Mouse (Mus musculus): ENCODE data around the gene Cbfa2t3. TPM values are rescaled to one million over a fixed set of nuclear protein-coding genes. Genes with fewer than 3 reads are reported as not detected.

Gene Cbfa2t3
- polyA plus RNA-seq, 1 experiment from 2014 or later = 8.9 TPM

- ATAC-seq (ENCODE audit: low FRiP score) = no peak
- no peaks in the 10 kb centered on the region for H3K9me3 ChIP-seq (ENCODE audit: control insufficient read depth, low read length)
- 0 out of 2 replicates have a peak, but pooled peaks cover 2% of the 10 kb centered on the region for H3K4me1 ChIP-seq (replicated peaks; ENCODE audit: control insufficient read depth, insufficient read depth, low read length)
- no peak for DNase-seq (ENCODE audit: low spot score)
- no peak overlapping the region for H3K9ac ChIP-seq (ENCODE audit: low read depth, low read length)
- peaks cover 7% of the 10 kb centered on the region for H3K27me3 ChIP-seq (ENCODE audit: control insufficient read depth, insufficient read depth, low read length)
- WGBS = 17% methylated on average over 11 of the region's 11 CpGs
- no peaks in the 10 kb centered on the region for H3K36me3 ChIP-seq (ENCODE audit: control insufficient read depth, insufficient read depth, low read length)
- H3K27ac ChIP-seq (ENCODE audit: low read depth, low read length) = no peak overlapping the region
- no peak overlapping the region for H3K4me3 ChIP-seq (ENCODE audit: low read depth, low read length)
- no peak overlapping the region for H3K4me2 ChIP-seq (replicated peaks; ENCODE audit: low read depth, low read length)
These were observed 28.9 kb downstream of the Cbfa2t3 start for GRCm38 (mm10) chr8:122670001-122670400.

- WGBS = 13% methylated on average over 5 of the region's 5 CpGs
- H3K36me3 ChIP-seq (ENCODE audit: control insufficient read depth, insufficient read depth, low read length) = no peaks in the 10 kb centered on the region
- no peak overlapping the region for H3K4me2 ChIP-seq (replicated peaks; ENCODE audit: low read depth, low read length)
- 0 out of 2 replicates have a peak, but pooled peaks cover 2% of the 10 kb centered on the region for H3K4me1 ChIP-seq (replicated peaks; ENCODE audit: control insufficient read depth, insufficient read depth, low read length)
- no peak overlapping the region for H3K27ac ChIP-seq (ENCODE audit: low read depth, low read length)
- H3K4me3 ChIP-seq (ENCODE audit: low read depth, low read length) = no peak overlapping the region
- H3K27me3 ChIP-seq (ENCODE audit: control insufficient read depth, insufficient read depth, low read length) = peaks cover 7% of the 10 kb centered on the region
- H3K9me3 ChIP-seq (ENCODE audit: control insufficient read depth, low read length) = no peaks in the 10 kb centered on the region
- DNase-seq (ENCODE audit: low spot score) = no peak
- ATAC-seq (ENCODE audit: low FRiP score) = no peak
- H3K9ac ChIP-seq (ENCODE audit: low read depth, low read length) = no peak overlapping the region
These were observed 29.5 kb downstream of the Cbfa2t3 start for GRCm38 (mm10) chr8:122669370-122669769.

- Histone ChIP-seq H3K4me1 (replicated peaks; ENCODE audit: control insufficient read depth, insufficient read depth, low read length) (0 out of 2 replicates have a peak, but pooled peaks cover 2% of the 10 kb centered on the region), H3K27me3 (ENCODE audit: control insufficient read depth, insufficient read depth, low read length) (peaks cover 4% of the 10 kb centered on the region), H3K9me3 (ENCODE audit: control insufficient read depth, low read length) (no peaks in the 10 kb centered on the region), H3K9ac (ENCODE audit: low read depth, low read length) (no peak overlapping the region), H3K4me2 (replicated peaks; ENCODE audit: low read depth, low read length) (no peak overlapping the region), H3K36me3 (ENCODE audit: control insufficient read depth, insufficient read depth, low read length) (no peaks in the 10 kb centered on the region), H3K27ac (ENCODE audit: low read depth, low read length) (no peak overlapping the region), H3K4me3 (ENCODE audit: low read depth, low read length) (no peak overlapping the region)
- ATAC-seq (ENCODE audit: low FRiP score) (no peak), DNase-seq (ENCODE audit: low spot score) (no peak)
- WGBS = 81% methylated on average over 11 of the region's 11 CpGs
These were observed 31.1 kb downstream of the Cbfa2t3 start for GRCm38 (mm10) chr8:122667854-122668253.

- Histone ChIP-seq H3K9me3 (ENCODE audit: control insufficient read depth, low read length) (no peaks in the 10 kb centered on the region), H3K36me3 (ENCODE audit: control insufficient read depth, insufficient read depth, low read length) (no peaks in the 10 kb centered on the region), H3K4me2 (replicated peaks; ENCODE audit: low read depth, low read length) (no peak overlapping the region), H3K27me3 (ENCODE audit: control insufficient read depth, insufficient read depth, low read length) (peaks cover under 1% of the 10 kb centered on the region), H3K27ac (ENCODE audit: low read depth, low read length) (peak overlapping the region; percentile 3; the same call in 1 of the 2 replicates), H3K4me1 (replicated peaks; ENCODE audit: control insufficient read depth, insufficient read depth, low read length) (0 out of 2 replicates have a peak, but pooled peaks cover 2% of the 10 kb centered on the region), H3K9ac (ENCODE audit: low read depth, low read length) (no peak overlapping the region), H3K4me3 (ENCODE audit: low read depth, low read length) (no peak overlapping the region)
- ATAC-seq (ENCODE audit: low FRiP score) = no peak
- no peak for DNase-seq (ENCODE audit: low spot score)
- 56% methylated on average over 12 of the region's 12 CpGs for WGBS
These were observed 32.1 kb downstream of the Cbfa2t3 start for GRCm38 (mm10) chr8:122666827-122667226.

GRCm38 (mm10) chr8:122666338-122666764 is 32.6 kb downstream of the Cbfa2t3 start:
- WGBS = 61% methylated on average over 9 of the region's 9 CpGs
- 0 out of 2 replicates have a peak, but pooled peaks cover 2% of the 10 kb centered on the region for H3K4me1 ChIP-seq (replicated peaks; ENCODE audit: control insufficient read depth, insufficient read depth, low read length)
- no peaks in the 10 kb centered on the region for H3K9me3 ChIP-seq (ENCODE audit: control insufficient read depth, low read length)
- no peaks in the 10 kb centered on the region for H3K36me3 ChIP-seq (ENCODE audit: control insufficient read depth, insufficient read depth, low read length)
- no peaks in the 10 kb centered on the region; the same call in 1 of the 2 replicates for H3K27me3 ChIP-seq (ENCODE audit: control insufficient read depth, insufficient read depth, low read length)
- ATAC-seq (ENCODE audit: low FRiP score) (no peak), DNase-seq (ENCODE audit: low spot score) (no peak)
- H3K4me2 ChIP-seq (replicated peaks; ENCODE audit: low read depth, low read length) = no peak overlapping the region
- no peak overlapping the region for H3K27ac ChIP-seq (ENCODE audit: low read depth, low read length)
- no peak overlapping the region for H3K4me3 ChIP-seq (ENCODE audit: low read depth, low read length)
- H3K9ac ChIP-seq (ENCODE audit: low read depth, low read length) = no peak overlapping the region

- no peaks in the 10 kb centered on the region for H3K9me3 ChIP-seq (ENCODE audit: control insufficient read depth, low read length)
- H3K4me3 ChIP-seq (ENCODE audit: low read depth, low read length) = no peak overlapping the region
- no peak overlapping the region for H3K4me2 ChIP-seq (replicated peaks; ENCODE audit: low read depth, low read length)
- WGBS = 68% methylated on average over 14 of the region's 14 CpGs
- H3K9ac ChIP-seq (ENCODE audit: low read depth, low read length) = no peak overlapping the region
- H3K36me3 ChIP-seq (ENCODE audit: control insufficient read depth, insufficient read depth, low read length) = no peaks in the 10 kb centered on the region
- ATAC-seq (ENCODE audit: low FRiP score) (no peak), DNase-seq (ENCODE audit: low spot score) (no peak)
- 0 out of 2 replicates have a peak, but pooled peaks cover 2% of the 10 kb centered on the region for H3K4me1 ChIP-seq (replicated peaks; ENCODE audit: control insufficient read depth, insufficient read depth, low read length)
- H3K27ac ChIP-seq (ENCODE audit: low read depth, low read length) = no peak overlapping the region
- H3K27me3 ChIP-seq (ENCODE audit: control insufficient read depth, insufficient read depth, low read length) = no peaks in the 10 kb centered on the region; the same call in 1 of the 2 replicates
These were observed 33.1 kb downstream of the Cbfa2t3 start for GRCm38 (mm10) chr8:122665667-122666316.

- no peak for DNase-seq (ENCODE audit: low spot score)
- Histone ChIP-seq H3K4me1 (replicated peaks; ENCODE audit: control insufficient read depth, insufficient read depth, low read length) (0 out of 2 replicates have a peak, but pooled peaks cover 2% of the 10 kb centered on the region), H3K27ac (ENCODE audit: low read depth, low read length) (no peak overlapping the region), H3K4me2 (replicated peaks; ENCODE audit: low read depth, low read length) (no peak overlapping the region), H3K9ac (ENCODE audit: low read depth, low read length) (no peak overlapping the region), H3K27me3 (ENCODE audit: control insufficient read depth, insufficient read depth, low read length) (no peaks in the 10 kb centered on the region), H3K9me3 (ENCODE audit: control insufficient read depth, low read length) (no peaks in the 10 kb centered on the region), H3K36me3 (ENCODE audit: control insufficient read depth, insufficient read depth, low read length) (no peaks in the 10 kb centered on the region), H3K4me3 (ENCODE audit: low read depth, low read length) (no peak overlapping the region)
- WGBS = 51% methylated on average over 8 of the region's 8 CpGs
- ATAC-seq (ENCODE audit: low FRiP score) = no peak
These were observed 33.7 kb downstream of the Cbfa2t3 start for GRCm38 (mm10) chr8:122665221-122665620.

GRCm38 (mm10) chr8:122663670-122664069 is 35.2 kb downstream of the Cbfa2t3 start:
- no peak for ATAC-seq (ENCODE audit: low FRiP score)
- Histone ChIP-seq H3K4me1 (replicated peaks; ENCODE audit: control insufficient read depth, insufficient read depth, low read length) (0 out of 2 replicates have a peak, but pooled peaks cover 2% of the 10 kb centered on the region), H3K36me3 (ENCODE audit: control insufficient read depth, insufficient read depth, low read length) (no peaks in the 10 kb centered on the region), H3K27me3 (ENCODE audit: control insufficient read depth, insufficient read depth, low read length) (no peaks in the 10 kb centered on the region), H3K9ac (ENCODE audit: low read depth, low read length) (no peak overlapping the region), H3K4me2 (replicated peaks; ENCODE audit: low read depth, low read length) (no peak overlapping the region), H3K4me3 (ENCODE audit: low read depth, low read length) (no peak overlapping the region), H3K27ac (ENCODE audit: low read depth, low read length) (no peak overlapping the region), H3K9me3 (ENCODE audit: control insufficient read depth, low read length) (no peaks in the 10 kb centered on the region)
- no peak for DNase-seq (ENCODE audit: low spot score)
- 85% methylated on average over 5 of the region's 5 CpGs for WGBS

- Histone ChIP-seq H3K27ac (ENCODE audit: low read depth, low read length) (no peak overlapping the region), H3K36me3 (ENCODE audit: control insufficient read depth, insufficient read depth, low read length) (no peaks in the 10 kb centered on the region), H3K9me3 (ENCODE audit: control insufficient read depth, low read length) (no peaks in the 10 kb centered on the region), H3K27me3 (ENCODE audit: control insufficient read depth, insufficient read depth, low read length) (no peaks in the 10 kb centered on the region), H3K4me3 (ENCODE audit: low read depth, low read length) (no peak overlapping the region), H3K9ac (ENCODE audit: low read depth, low read length) (no peak overlapping the region), H3K4me1 (replicated peaks; ENCODE audit: control insufficient read depth, insufficient read depth, low read length) (0 out of 2 replicates have a peak, but pooled peaks cover 2% of the 10 kb centered on the region), H3K4me2 (replicated peaks; ENCODE audit: low read depth, low read length) (no peak overlapping the region)
- DNase-seq (ENCODE audit: low spot score) = no peak
- no peak for ATAC-seq (ENCODE audit: low FRiP score)
- WGBS = 86% methylated on average over 3 of the region's 3 CpGs
These were observed 35.8 kb downstream of the Cbfa2t3 start for GRCm38 (mm10) chr8:122663106-122663505.
